Mouse (Mus musculus) small intestine, adult 2 months (tissue): ENCODE measurements around the gene Nrxn1. TPM values are rescaled to one million over a fixed set of nuclear protein-coding genes. Genes with fewer than 3 reads are reported as not detected.
"Not testable (repeated sequence)": the region's sequence is repeated elsewhere in the genome, so short reads cannot be mapped to it uniquely, and the experiment has no call there.

Source experiments
- H3K27ac ChIP-seq: fragments of 200-500 bp; 2 replicates; pipeline ENCODE4 v1.5.1; 2012; ENCODE audit warnings: low read depth, low read length, control low read depth, inconsistent platforms; ENCODE audit not compliant: insufficient read depth
- H3K27me3 ChIP-seq: fragments of 200-500 bp; 2 replicates; pipeline ENCODE4 v1.6.1; 2012; ENCODE audit warnings: mild to moderate bottlenecking, moderate library complexity, low read length, inconsistent platforms; ENCODE audit not compliant: control insufficient read depth, insufficient read depth
- H3K36me3 ChIP-seq: fragments of 200-500 bp; 2 replicates; pipeline ENCODE4 v1.6.1; 2012; ENCODE audit warnings: mild to moderate bottlenecking, low read length, control low read depth, inconsistent platforms; ENCODE audit not compliant: control insufficient read depth, insufficient read depth
- H3K4me1 ChIP-seq: fragments of 200-500 bp; 2 replicates; pipeline ENCODE4 v1.6.1; 2012; ENCODE audit warnings: low read length, inconsistent platforms, mixed read lengths; ENCODE audit not compliant: control insufficient read depth, insufficient read depth, insufficient read length
- H3K4me3 ChIP-seq: fragments of 200-500 bp; 2 replicates; pipeline ENCODE4 v1.5.1; 2012; ENCODE audit warnings: low read depth, mild to moderate bottlenecking, control low read depth, inconsistent platforms, low read length, moderate library complexity
- CTCF ChIP-seq: fragments of 200-500 bp; IDR thresholded peaks from 2 replicates; pipeline ENCODE4 v1.5.1; 2012; ENCODE audit warnings: low read depth, mild to moderate bottlenecking, control low read depth, inconsistent platforms, low read length, moderate library complexity, mixed read lengths; ENCODE audit not compliant: insufficient replicate concordance, insufficient read length; ENCODE audit errors: extremely low read depth
- POLR2A ChIP-seq: fragments of 200-500 bp; IDR thresholded peaks from 2 replicates; pipeline ENCODE4 v1.6.1; 2012; ENCODE audit warnings: low read depth, mild to moderate bottlenecking, control low read depth, inconsistent platforms, low read length, moderate library complexity
- WGBS: fragments of 180-500 bp; shearing (Covaris S2); methylation state at CpG from one replicate; pipeline ENCODE4 v1.1.7; 2018; 5-methylcytosine and 5-hydroxymethylcytosine counted together
- polyA plus RNA-seq: library from polyadenylated mRNA; depleted of rRNA; stranded (reverse); fragments of >200 nt; gene quantifications from 2 replicates; pipeline ENCODE4 v1.2.3, GENCODE M21; 2012

Nrxn1 gene
- polyA plus RNA-seq, 1 experiment = 0.39 TPM

GRCm38 (mm10) chr17:90544639-90545259 is 548.1 kb downstream of the Nrxn1 start:
- Histone ChIP-seq H3K4me3 (no peak overlapping the region), H3K27ac (no peak overlapping the region), H3K27me3 (no peaks in the 10 kb centered on the region), H3K36me3 (no peaks in the 10 kb centered on the region), H3K4me1 (no peaks in the 10 kb centered on the region)
- WGBS = 64% methylated on average over 8 of the region's 8 CpGs
- TF ChIP-seq POLR2A (no peak), CTCF (no peak)

- H3K27ac ChIP-seq = no peak overlapping the region
- H3K36me3 ChIP-seq = no peaks in the 10 kb centered on the region
- H3K4me1 ChIP-seq = no peaks in the 10 kb centered on the region
- no peaks in the 10 kb centered on the region for H3K27me3 ChIP-seq
- TF ChIP-seq POLR2A = no peak
- no peak for TF ChIP-seq CTCF
- 25% methylated on average over 4 of the region's 4 CpGs for WGBS
- no peak overlapping the region for H3K4me3 ChIP-seq
Observed at GRCm38 (mm10) chr17:90543986-90544638, 548.8 kb downstream of the Nrxn1 start.

GRCm38 (mm10) chr17:90531443-90531842 is 561.4 kb downstream of the Nrxn1 start:
- Histone ChIP-seq H3K36me3 (no peaks in the 10 kb centered on the region), H3K4me3 (no peak overlapping the region), H3K27me3 (no peaks in the 10 kb centered on the region), H3K27ac (no peak overlapping the region), H3K4me1 (no peaks in the 10 kb centered on the region)
- WGBS = 94% methylated on average over 2 of the region's 2 CpGs
- no peak for TF ChIP-seq CTCF
- no peak for TF ChIP-seq POLR2A

GRCm38 (mm10) chr17:90506026-90506425 is 586.8 kb downstream of the Nrxn1 start:
- H3K4me1 ChIP-seq = no peaks in the 10 kb centered on the region
- H3K36me3 ChIP-seq = no peaks in the 10 kb centered on the region
- H3K4me3 ChIP-seq = no peak overlapping the region
- 58% methylated on average over 2 of the region's 2 CpGs for WGBS
- no peaks in the 10 kb centered on the region for H3K27me3 ChIP-seq
- TF ChIP-seq CTCF = no peak
- no peak for TF ChIP-seq POLR2A
- H3K27ac ChIP-seq = no peak overlapping the region

- not testable (repeated sequence) for H3K27ac ChIP-seq, H3K4me1 ChIP-seq, H3K36me3 ChIP-seq, H3K4me3 ChIP-seq, H3K27me3 ChIP-seq
- 71% methylated on average over 7 of the region's 7 CpGs for WGBS
Observed at GRCm38 (mm10) chr17:90503999-90504398, 588.9 kb downstream of the Nrxn1 start.

GRCm38 (mm10) chr17:90501023-90501675 is 591.7 kb downstream of the Nrxn1 start:
- no peak overlapping the region for H3K4me3 ChIP-seq
- H3K27ac ChIP-seq = no peak overlapping the region
- TF ChIP-seq POLR2A = no peak
- TF ChIP-seq CTCF = no peak
- no peaks in the 10 kb centered on the region for H3K27me3 ChIP-seq
- 54% methylated on average over 6 of the region's 6 CpGs for WGBS
- H3K36me3 ChIP-seq = no peaks in the 10 kb centered on the region
- H3K4me1 ChIP-seq = no peaks in the 10 kb centered on the region

- Histone ChIP-seq H3K27me3 (no peaks in the 10 kb centered on the region), H3K4me3 (no peak overlapping the region), H3K27ac (no peak overlapping the region), H3K4me1 (no peaks in the 10 kb centered on the region), H3K36me3 (no peaks in the 10 kb centered on the region)
- TF ChIP-seq POLR2A (no peak), CTCF (no peak)
Observed at GRCm38 (mm10) chr17:90479531-90480250, 613.2 kb downstream of the Nrxn1 start.
